Mouse (Mus musculus) erythroblast, embryonic 14.5 days (primary cell): ENCODE data around the gene Kcnma1.

Source experiments
- GATA1 ChIP-seq: IDR thresholded peaks from 2 replicates; pipeline ENCODE4 v1.6.1; 2012; ENCODE audit warnings: low read length, inconsistent platforms, mixed read lengths
- TAL1 ChIP-seq: IDR thresholded peaks from 3 replicates; pipeline ENCODE4 v1.6.1; 2012; ENCODE audit warnings: low read length, inconsistent platforms, mixed read lengths

DNA sequence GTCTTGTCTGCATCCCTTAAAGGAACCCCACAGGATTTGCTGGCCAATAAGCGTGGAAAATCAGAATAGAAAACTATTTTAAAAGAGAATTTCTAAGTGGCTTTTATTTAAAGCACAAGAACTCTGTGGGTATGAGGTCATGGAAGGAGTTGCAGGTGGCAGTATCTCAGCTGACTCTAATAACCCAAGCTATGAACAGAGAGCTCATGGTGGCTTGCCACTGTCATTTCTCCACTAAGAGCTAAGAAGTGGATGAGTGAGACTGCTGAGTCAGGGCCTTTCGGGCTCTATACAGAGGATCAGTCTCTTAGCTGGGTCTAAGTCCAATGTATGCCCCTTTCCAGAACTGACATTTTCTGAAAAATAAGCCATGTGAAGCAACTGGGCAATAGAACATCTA, 713.8 kb downstream of the Kcnma1 start:
- no peak for TF ChIP-seq GATA1
- no peak for TF ChIP-seq TAL1
